Comparison of ENCODE assay signal across 10 mouse cellular contexts in genomic region chr2:118913551-118914276, GRCm38 (mm10). TPM values are rescaled to one million over a fixed set of nuclear protein-coding genes. Genes with fewer than 3 reads are reported as not detected.
DNase-seq lines count a peak whose midpoint lies in the region; ATAC-seq and TF ChIP-seq lines count a peak whose summit lies in the region.
"Had no signal": no experiment of that assay in that cellular context is flagged by ENCODE, and none has a peak within 500 bp of the region (broad histone marks: within the 10 kb centered on the region; RNA-seq: fewer than 3 reads in every experiment).

No protein-coding gene starts in this region.

- H3K36me3 ChIP-seq in hindbrain, embryonic 15.5 days: no peaks in the 10 kb centered on the region
- H3K36me3 ChIP-seq in hindbrain, embryonic 12.5 days: peaks cover 14% of the 10 kb centered on the region
- peaks cover 14% of the 10 kb centered on the region for H3K36me3 ChIP-seq in heart, embryonic 14.5 days (ENCODE audit: control insufficient read depth, insufficient read depth, low read length)
- peaks cover 5% of the 10 kb centered on the region for H3K36me3 ChIP-seq in liver, embryonic 14.5 days (replicated peaks; ENCODE audit: control insufficient read depth, insufficient read depth, low read depth)
- H3K36me3 ChIP-seq: lung, embryonic 15.5 days had no signal

- no peak overlapping the region for H3K27ac ChIP-seq in hindbrain, embryonic 15.5 days (replicated peaks)
- no peak overlapping the region for H3K27ac ChIP-seq in hindbrain, embryonic 12.5 days
- H3K27ac ChIP-seq in cerebellum, adult 2 months (ENCODE audit: insufficient read depth, low read length): no peak overlapping the region
- H3K27ac ChIP-seq in heart, embryonic 14.5 days (replicated peaks in 1 of 2; ENCODE audit: control insufficient read depth in 1 of 2, insufficient read depth in 1 of 2, low read depth in 2 of 2, low read length in 2 of 2): no peak overlapping the region
- no peak overlapping the region for H3K27ac ChIP-seq in liver, embryonic 14.5 days
- H3K27ac ChIP-seq: lung, embryonic 15.5 days had no signal

- DNase-seq in cerebellum, adult 2 months: peak; percentile 59 to 77
- no peak for DNase-seq in liver, embryonic 14.5 days (ENCODE audit: low read depth in 3 of 3, low spot score in 3 of 3)
- DNase-seq in frontal cortex, postnatal 36 days (ENCODE audit: low spot score in 2 of 2): no peak
- no peak for DNase-seq in thymus, adult 18-20 months
- no peak for DNase-seq in lung, postnatal 4 days
- DNase-seq: right cerebral cortex, postnatal 25 days had no signal

- H3K9me3 ChIP-seq in hindbrain, embryonic 15.5 days: no peaks in the 10 kb centered on the region
- no peaks in the 10 kb centered on the region for H3K9me3 ChIP-seq in hindbrain, embryonic 12.5 days (replicated peaks)
- H3K9me3 ChIP-seq in heart, embryonic 14.5 days (ENCODE audit: control insufficient read depth, low read length): no peaks in the 10 kb centered on the region
- no peaks in the 10 kb centered on the region for H3K9me3 ChIP-seq in liver, embryonic 14.5 days (ENCODE audit: control insufficient read depth, low read length)
- H3K9me3 ChIP-seq: lung, embryonic 15.5 days had no signal

- 0 out of 2 replicates have a peak, but pooled peaks have one; percentile 21 for ATAC-seq in hindbrain, embryonic 15.5 days (ENCODE audit: low FRiP score, low read depth)
- no peak for ATAC-seq in hindbrain, embryonic 12.5 days (ENCODE audit: low FRiP score)
- ATAC-seq in heart, embryonic 14.5 days (ENCODE audit: insufficient number of reproducible peaks, insufficient read depth, low FRiP score, low read depth): no peak
- 0 out of 2 replicates have a peak, but pooled peaks have one; percentile 19 for ATAC-seq in liver, embryonic 14.5 days (ENCODE audit: insufficient read depth)

- TF ChIP-seq POLR2A in cerebellum, adult 2 months (IDR thresholded peaks at IDR 0.05; ENCODE audit: borderline replicate concordance, insufficient read depth, low read length): no peak

- no peak overlapping the region for H3K4me2 ChIP-seq in hindbrain, embryonic 15.5 days
- H3K4me2 ChIP-seq in hindbrain, embryonic 12.5 days (replicated peaks): no peak overlapping the region
- peak overlapping the region; percentile 16 for H3K4me2 ChIP-seq in heart, embryonic 14.5 days (ENCODE audit: low read length)
- no peak overlapping the region; the same call in 1 of the 2 replicates for H3K4me2 ChIP-seq in liver, embryonic 14.5 days (ENCODE audit: low read depth)
- H3K4me2 ChIP-seq: lung, embryonic 15.5 days had no signal

- no peak for TF ChIP-seq CTCF in cerebellum, adult 2 months (IDR thresholded peaks at IDR 0.05; ENCODE audit: borderline replicate concordance, insufficient read depth, low read depth, low read length)
- TF ChIP-seq CTCF in liver, embryonic 14.5 days (IDR thresholded peaks at IDR 0.05; ENCODE audit: low read depth): no peak

- no peak for TF ChIP-seq EP300 in liver, embryonic 14.5 days (IDR thresholded peaks at IDR 0.05; ENCODE audit: low read depth)

- H3K9ac ChIP-seq in hindbrain, embryonic 15.5 days: no peak overlapping the region
- H3K9ac ChIP-seq in hindbrain, embryonic 12.5 days: no peak overlapping the region
- H3K9ac ChIP-seq in heart, embryonic 14.5 days (ENCODE audit: low read length): no peak overlapping the region
- no peak overlapping the region for H3K9ac ChIP-seq in liver, embryonic 14.5 days (replicated peaks)
- H3K9ac ChIP-seq: lung, embryonic 15.5 days had no signal

- peaks cover 24% of the 10 kb centered on the region for H3K4me1 ChIP-seq in hindbrain, embryonic 15.5 days (replicated peaks)
- H3K4me1 ChIP-seq in hindbrain, embryonic 12.5 days: peaks cover 27% of the 10 kb centered on the region
- H3K4me1 ChIP-seq in cerebellum, adult 2 months (ENCODE audit: control insufficient read depth, insufficient read depth, low read length): peaks cover 46% of the 10 kb centered on the region
- peaks cover 10 to 39% of the 10 kb centered on the region in 2 experiments for H3K4me1 ChIP-seq in heart, embryonic 14.5 days (ENCODE audit: control insufficient read depth in 2 of 2, insufficient read depth in 2 of 2, low read length in 2 of 2)
- peaks cover 0 to 5% of the 10 kb centered on the region in 2 experiments; a peak in 2 of 4 replicates for H3K4me1 ChIP-seq in liver, embryonic 14.5 days (replicated peaks; ENCODE audit: control insufficient read depth in 2 of 2, insufficient read depth in 2 of 2, low read length in 1 of 2)

- H3K27me3 ChIP-seq in hindbrain, embryonic 15.5 days: no peaks in the 10 kb centered on the region
- H3K27me3 ChIP-seq in hindbrain, embryonic 12.5 days: no peaks in the 10 kb centered on the region
- no peaks in the 10 kb centered on the region for H3K27me3 ChIP-seq in cerebellum, adult 2 months (ENCODE audit: control insufficient read depth, insufficient read depth, low read length)
- H3K27me3 ChIP-seq in heart, embryonic 14.5 days (ENCODE audit: control insufficient read depth, insufficient read depth, low read length): no peaks in the 10 kb centered on the region
- H3K27me3 ChIP-seq in liver, embryonic 14.5 days (ENCODE audit: control insufficient read depth, insufficient read depth, low read length): no peaks in the 10 kb centered on the region
- H3K27me3 ChIP-seq: lung, embryonic 15.5 days had no signal

- no peak overlapping the region for H3K4me3 ChIP-seq in hindbrain, embryonic 15.5 days
- H3K4me3 ChIP-seq in hindbrain, embryonic 12.5 days: no peak overlapping the region
- peak overlapping the region; percentile 4 for H3K4me3 ChIP-seq in cerebellum, adult 2 months (replicated peaks; ENCODE audit: insufficient read depth, low read depth, low read length)
- H3K4me3 ChIP-seq in heart, embryonic 14.5 days (ENCODE audit: control insufficient read depth in 1 of 2, insufficient read depth in 1 of 2, low read depth in 1 of 2, low read length in 2 of 2): no peak overlapping the region
- no peak overlapping the region for H3K4me3 ChIP-seq in liver, embryonic 14.5 days (ENCODE audit: insufficient read depth in 1 of 2, low read depth in 2 of 2, low read length in 2 of 2)
- H3K4me3 ChIP-seq: lung, embryonic 15.5 days had no signal

- WGBS in hindbrain, embryonic 15.5 days: 53% methylated on average over 11 of the region's 11 CpGs
- WGBS in hindbrain, embryonic 12.5 days: 59% methylated on average over 11 of the region's 11 CpGs
- 22% methylated on average over 11 of the region's 11 CpGs for WGBS in cerebellum, adult 2 months
- 44% methylated on average over 11 of the region's 11 CpGs for WGBS in heart, embryonic 14.5 days
- WGBS in liver, embryonic 14.5 days (ENCODE audit: insufficient replicate concordance): 63% methylated on average over 11 of the region's 11 CpGs

RNA-seq across cellular contexts. Expression of gene Chst14, which starts 12.6 kb away (rescaled TPM):
- polyA plus RNA-seq in hindbrain, embryonic 15.5 days (2015; fragmentation: Nextera tagmentation; extraction: Ambion mirVana): 6.2 and 6.9 TPM in 2 replicates
- 26.9 and 29.6 TPM in 2 replicates for polyA plus RNA-seq in hindbrain, embryonic 12.5 days (2016; fragmentation: Nextera tagmentation; extraction: Ambion mirVana)
- 4.2 and 4.4 TPM in 2 replicates for polyA plus RNA-seq in cerebellum, adult 2 months (2012; rRNA removed)
- 21.3 and 25.7 TPM in 2 replicates for polyA plus RNA-seq in heart, embryonic 14.5 days (2014; fragmentation: Nextera tagmentation; extraction: Ambion mirVana)
- 3.6 and 3.7 TPM in 2 replicates for polyA plus RNA-seq in liver, embryonic 14.5 days (2012; rRNA removed)
- 4.2 and 4.3 TPM in 2 replicates for polyA plus RNA-seq in liver, embryonic 14.5 days (2014; fragmentation: Nextera tagmentation; extraction: Ambion mirVana)

RNA-seq across cellular contexts. Expression of gene Bahd1, which starts 13.5 kb away (rescaled TPM):
- 8.0 and 8.9 TPM in 2 replicates for polyA plus RNA-seq in hindbrain, embryonic 15.5 days (2015; fragmentation: Nextera tagmentation; extraction: Ambion mirVana)
- polyA plus RNA-seq in hindbrain, embryonic 12.5 days (2016; fragmentation: Nextera tagmentation; extraction: Ambion mirVana): 6.7 and 6.8 TPM in 2 replicates
- 16.6 and 16.7 TPM in 2 replicates for polyA plus RNA-seq in cerebellum, adult 2 months (2012; rRNA removed)
- 1.0 and 1.6 TPM in 2 replicates for polyA plus RNA-seq in heart, embryonic 14.5 days (2014; fragmentation: Nextera tagmentation; extraction: Ambion mirVana)
- polyA plus RNA-seq in liver, embryonic 14.5 days (2012; rRNA removed): 4.9 and 5.2 TPM in 2 replicates
- 0.83 and 1.0 TPM in 2 replicates for polyA plus RNA-seq in liver, embryonic 14.5 days (2014; fragmentation: Nextera tagmentation; extraction: Ambion mirVana)

RNA-seq across cellular contexts. Expression of gene Ivd, which starts 52.0 kb away (rescaled TPM):
- 45.4 and 51.8 TPM in 2 replicates for polyA plus RNA-seq in hindbrain, embryonic 15.5 days (2015; fragmentation: Nextera tagmentation; extraction: Ambion mirVana)
- 53.8 and 56.8 TPM in 2 replicates for polyA plus RNA-seq in hindbrain, embryonic 12.5 days (2016; fragmentation: Nextera tagmentation; extraction: Ambion mirVana)
- 128 and 134 TPM in 2 replicates for polyA plus RNA-seq in cerebellum, adult 2 months (2012; rRNA removed)
- 70.6 and 75.6 TPM in 2 replicates for polyA plus RNA-seq in heart, embryonic 14.5 days (2014; fragmentation: Nextera tagmentation; extraction: Ambion mirVana)
- polyA plus RNA-seq in liver, embryonic 14.5 days (2012; rRNA removed): 23.1 and 26.3 TPM in 2 replicates
- polyA plus RNA-seq in liver, embryonic 14.5 days (2014; fragmentation: Nextera tagmentation; extraction: Ambion mirVana): 23.3 and 27.4 TPM in 2 replicates

Comparison
In these comparisons a context has a peak if more than half of its experiments do, and no peak if none do; other contexts are left out.
1. ATAC-seq: peak in hindbrain, embryonic 15.5 days (single experiment) and liver, embryonic 14.5 days (single experiment); none in hindbrain, embryonic 12.5 days (single experiment) and heart, embryonic 14.5 days (single experiment).
2. DNase-seq: peak in cerebellum, adult 2 months (2 of 2); none in liver, embryonic 14.5 days (0 of 3), frontal cortex, postnatal 36 days (0 of 2), thymus, adult 18-20 months (0 of 2) and lung, postnatal 4 days (0 of 2).